Mouse (Mus musculus) monocyte, adult 2 months (primary cell): ENCODE data around the gene Olfr503.
"Not testable (repeated sequence)": the region's sequence is repeated elsewhere in the genome, so short reads cannot be mapped to it uniquely, and the experiment has no call there.

Source experiments
- DNase-seq, 2 experiments: peaks; one replicate each; pipeline ENCODE4 v3.0.0; 2022; ENCODE audit warnings: low spot score in 2 of 2, low read depth in 1 of 2

Olfr503 gene

GRCm38 (mm10) chr7:108544227-108544626 lies at the start of gene Olfr503:
Gene Olfr503, plus strand, starts transcription at chr7:108544527.
- not testable (repeated sequence) for DNase-seq

- DNase-seq, result no peak
Measured at GRCm38 (mm10) chr7:108524965-108525364, 19.4 kb upstream of the Olfr503 start, which contains the start of gene Olfr502. Gene Olfr502, minus strand, starts transcription at chr7:108525065.

- DNase-seq, result no peak
Measured at GRCm38 (mm10) chr7:108542416-108542815, 1.9 kb upstream of the Olfr503 start.

- no peak for DNase-seq
Measured at GRCm38 (mm10) chr7:108565693-108566092, 21.4 kb downstream of the Olfr503 start, which contains the start of gene Olfr504. Gene Olfr504, minus strand, starts transcription at chr7:108565793.

GRCm38 (mm10) chr7:108589797-108590196 lies 45.5 kb downstream of the Olfr503 start:
- no peak for DNase-seq
